Mouse (Mus musculus) lung, postnatal 0 days (tissue): ENCODE data around the gene Gm12216. TPM values are rescaled to one million over a fixed set of nuclear protein-coding genes. Genes with fewer than 3 reads are reported as not detected.

ENCODE experiments used
- ATAC-seq: fragments of 200-750 bp; cut with Nextera tagmentation; 2 replicates; pipeline ENCODE4 v1.8.0; 2017; ENCODE audit warnings: moderate library complexity
- DNase-seq: peaks from one replicate; pipeline ENCODE4 v3.0.0-alpha.2; 2016; ENCODE audit warnings: low spot score
- H3K27ac ChIP-seq: fragments of 300-500 bp; sonication (generic); 2 replicates; pipeline ENCODE4 v1.5.1; 2014; ENCODE audit warnings: antibody characterized with exemption, mild to moderate bottlenecking, low read length, mixed read lengths
- H3K27me3 ChIP-seq: fragments of 300-500 bp; sonication (generic); replicated peaks from 2 replicates; pipeline ENCODE4 v1.6.1; 2014; ENCODE audit warnings: low read length, mixed read lengths; ENCODE audit not compliant: insufficient read depth
- H3K36me3 ChIP-seq: fragments of 300-500 bp; sonication (generic); 2 replicates; pipeline ENCODE4 v1.6.1; 2014; ENCODE audit warnings: low read length, mixed read lengths; ENCODE audit not compliant: insufficient read depth
- H3K4me1 ChIP-seq: fragments of 300-500 bp; sonication (generic); 2 replicates; pipeline ENCODE4 v1.6.1; 2014; ENCODE audit warnings: antibody characterized with exemption, low read depth, low read length, mixed read lengths; ENCODE audit not compliant: insufficient read depth
- H3K4me2 ChIP-seq: fragments of 300-500 bp; sonication (generic); replicated peaks from 2 replicates; pipeline ENCODE4 v1.6.1; 2014; ENCODE audit warnings: low read depth, mild to moderate bottlenecking, low read length, moderate library complexity, mixed read lengths
- H3K4me3 ChIP-seq: fragments of 300-500 bp; sonication (generic); 2 replicates; pipeline ENCODE4 v1.5.1; 2014; ENCODE audit warnings: low read depth, low read length
- H3K9ac ChIP-seq: fragments of 300-500 bp; sonication (generic); replicated peaks from 2 replicates; pipeline ENCODE4 v1.6.1; 2014; ENCODE audit warnings: low read depth, mild to moderate bottlenecking
- H3K9me3 ChIP-seq: fragments of 300-500 bp; sonication (generic); 2 replicates; pipeline ENCODE4 v1.6.1; 2016; ENCODE audit warnings: low read length, mixed read lengths
- CTCF ChIP-seq: IDR thresholded peaks from 2 replicates; pipeline ENCODE4 v1.5.1; 2016; ENCODE audit warnings: antibody characterized with exemption, mild to moderate bottlenecking
- EP300 ChIP-seq: IDR thresholded peaks from 2 replicates; pipeline ENCODE4 v1.6.1; 2016; ENCODE audit warnings: antibody characterized with exemption, mild to moderate bottlenecking, control low read depth
- WGBS: fragments of 180-500 bp; shearing (Covaris S2); extraction: QIAGEN DNeasy Blood & Tissue Kit; methylation state at CpG from one replicate; pipeline ENCODE4 v1.1.7; 2014; 5-methylcytosine and 5-hydroxymethylcytosine counted together
- polyA plus RNA-seq: library from polyadenylated mRNA; unstranded; fragments of >200 nt; fragmentation: Nextera tagmentation; extraction: Ambion mirVana; gene quantifications from 2 replicates; pipeline ENCODE4 v1.2.1, GENCODE M21; 2015

Gene Gm12216
- polyA plus RNA-seq, 1 experiment from 2014 or later: 5.4 TPM

GRCm38 (mm10) chr11:53899981-53900380, 40.9 kb upstream of the Gm12216 start:
- Histone ChIP-seq H3K9me3 (no peaks in the 10 kb centered on the region), H3K9ac (no peak overlapping the region), H3K27ac (no peak overlapping the region), H3K4me1 (peaks cover 17% of the 10 kb centered on the region; the same call in 1 of the 2 replicates), H3K4me3 (no peak overlapping the region), H3K4me2 (no peak overlapping the region), H3K36me3 (no peaks in the 10 kb centered on the region), H3K27me3 (no peaks in the 10 kb centered on the region)
- DNase-seq (no peak), ATAC-seq (no peak)
- TF ChIP-seq EP300: no peak
- no peak for TF ChIP-seq CTCF
- 95% methylated on average over 6 of the region's 6 CpGs for WGBS

- no peak for TF ChIP-seq EP300
- TF ChIP-seq CTCF: no peak
- no peaks in the 10 kb centered on the region for H3K9me3 ChIP-seq
- no peak overlapping the region for H3K27ac ChIP-seq
- DNase-seq (no peak), ATAC-seq (no peak)
- H3K36me3 ChIP-seq: no peaks in the 10 kb centered on the region
- H3K4me3 ChIP-seq: no peak overlapping the region
- H3K4me2 ChIP-seq: no peak overlapping the region
- 41% methylated on average over 3 of the region's 3 CpGs for WGBS
- no peaks in the 10 kb centered on the region for H3K27me3 ChIP-seq
- no peak overlapping the region for H3K9ac ChIP-seq
- peaks cover 12% of the 10 kb centered on the region; the same call in 1 of the 2 replicates for H3K4me1 ChIP-seq
Observed at GRCm38 (mm10) chr11:53899004-53899403, 39.9 kb upstream of the Gm12216 start.

- Histone ChIP-seq H3K9me3 (no peaks in the 10 kb centered on the region), H3K9ac (no peak overlapping the region), H3K4me3 (no peak overlapping the region), H3K27ac (no peak overlapping the region), H3K4me2 (no peak overlapping the region), H3K27me3 (no peaks in the 10 kb centered on the region), H3K36me3 (no peaks in the 10 kb centered on the region), H3K4me1 (no peaks in the 10 kb centered on the region)
- TF ChIP-seq EP300: no peak
- TF ChIP-seq CTCF: no peak
- DNase-seq (no peak), ATAC-seq (no peak)
- WGBS: 77% methylated on average over 6 of the region's 6 CpGs
Observed at GRCm38 (mm10) chr11:53896935-53897334, 37.9 kb upstream of the Gm12216 start.

GRCm38 (mm10) chr11:53893451-53893850, 34.4 kb upstream of the Gm12216 start:
- 58% methylated on average over 2 of the region's 2 CpGs for WGBS
- Histone ChIP-seq H3K27me3 (no peaks in the 10 kb centered on the region), H3K4me1 (peaks cover 6% of the 10 kb centered on the region; the same call in 1 of the 2 replicates), H3K9ac (no peak overlapping the region), H3K9me3 (no peaks in the 10 kb centered on the region), H3K27ac (no peak overlapping the region), H3K4me2 (no peak overlapping the region), H3K36me3 (no peaks in the 10 kb centered on the region), H3K4me3 (no peak overlapping the region)
- TF ChIP-seq CTCF (no peak), EP300 (no peak)
- no peak for ATAC-seq
- no peak for DNase-seq

- peak; percentile 64 for DNase-seq
- H3K4me3 ChIP-seq: no peak overlapping the region
- WGBS: 38% methylated on average over 9 of the region's 9 CpGs
- H3K9me3 ChIP-seq: no peaks in the 10 kb centered on the region
- H3K4me1 ChIP-seq: peaks cover 6% of the 10 kb centered on the region; the same call in 1 of the 2 replicates
- H3K4me2 ChIP-seq: no peak overlapping the region
- H3K36me3 ChIP-seq: no peaks in the 10 kb centered on the region
- no peak for ATAC-seq
- H3K27me3 ChIP-seq: no peaks in the 10 kb centered on the region
- TF ChIP-seq CTCF (no peak), EP300 (no peak)
- H3K9ac ChIP-seq: no peak overlapping the region
- no peak overlapping the region for H3K27ac ChIP-seq
Observed at GRCm38 (mm10) chr11:53892716-53893416, 33.8 kb upstream of the Gm12216 start.

GRCm38 (mm10) chr11:53891505-53892451, 32.7 kb upstream of the Gm12216 start, which contains the start of gene Slc22a5:
Slc22a5 (minus strand) TSS chr11:53891660.
- Histone ChIP-seq H3K4me3 (peak within 1 kb of the TSS; percentile 53), H3K9me3 (no peaks in the 10 kb centered on the region), H3K27ac (peak within 1 kb of the TSS; percentile 61), H3K4me2 (peak within 1 kb of the TSS; percentile 82), H3K36me3 (no peaks in the 10 kb centered on the region), H3K9ac (peak within 1 kb of the TSS; percentile 65), H3K27me3 (no peaks in the 10 kb centered on the region), H3K4me1 (peaks cover 6% of the 10 kb centered on the region; the same call in 1 of the 2 replicates)
- WGBS: 6% methylated on average over 55 of the region's 63 CpGs
- TF ChIP-seq CTCF (peak; percentile 38), EP300 (peak; percentile 24; the same call in 1 of the 2 replicates)
- DNase-seq (peak; percentile 99), ATAC-seq (peak; percentile 98)
